8 mouse cellular contexts compared by ENCODE assay signal in genomic region chr3:90475831-90476611, GRCm38 (mm10). TPM values are rescaled to one million over a fixed set of nuclear protein-coding genes. Genes with fewer than 3 reads are reported as not detected.
DNase-seq lines count a peak whose midpoint lies in the region; ATAC-seq lines count a peak whose summit lies in the region.

Gene Ilf2, plus strand, starts transcription at chr3:90476126.

- intact Hi-C loops in gastrocnemius, postnatal 14 days (cut with DNase I; ENCODE audit: low total_unique reads) = no loop called here
- intact Hi-C loops in left cerebral cortex, postnatal 10 days (cut with DNase I) = no loop called here

- peak; percentile 96 to 98 for DNase-seq in adrenal gland, adult (ENCODE audit: inconsistent age in 2 of 2, low spot score in 1 of 2)
- peak; percentile 99 for DNase-seq in embryo, embryonic 10.5 days (ENCODE audit: low spot score)
- peak; percentile 93 for DNase-seq in gastrocnemius, postnatal 14 days
- peak; percentile 96 to 98 for DNase-seq in left cerebral cortex, postnatal 10 days (ENCODE audit: extremely low spot score in 1 of 2, low spot score in 2 of 2)
- peak; percentile 96 for DNase-seq in right cerebral cortex, postnatal 25 days
- DNase-seq in urinary bladder, postnatal 4 days (ENCODE audit: low spot score in 2 of 2) = peak; percentile 94

- ATAC-seq in inflammation-experienced regulatory T-cells, adult 6 months = peak; percentile 99
- peak; percentile 97 for ATAC-seq in megakaryocyte-erythroid progenitor cell, adult 5-6 weeks (replicated peaks; ENCODE audit: low FRiP score, low TSS enrichment, poor library complexity, severe bottlenecking)

RNA-seq across cellular contexts. Expression of gene Ilf2, which starts in this region (rescaled TPM):
- 10 to 100 TPM; 32.6 to 35.9 TPM for total RNA-seq in gastrocnemius, postnatal 14 days (2021)
- polyA plus RNA-seq in inflammation-experienced regulatory T-cells, adult 6 months (2017; shearing (Covaris generic)) = 100 to 1,000 TPM; 107 to 118 (median 118) TPM
- total RNA-seq in left cerebral cortex, postnatal 10 days (2021) = 100 to 1,000 TPM; 111 to 115 TPM
- total RNA-seq in megakaryocyte-erythroid progenitor cell, adult 5-6 weeks (2014; fragmentation: Nextera tagmentation) = 113 and 117 TPM in 2 replicates
- total RNA-seq in megakaryocyte-erythroid progenitor cell, adult 5-6 weeks (2017) = 236 and 240 TPM in 2 replicates

Comparison
In these comparisons a context has a peak if more than half of its experiments do, and no peak if none do; other contexts are left out.
1. Peak in every context shown above with its lines: DNase-seq and ATAC-seq.